Mouse (Mus musculus) adrenal gland, postnatal 4 days (tissue): ENCODE results near the gene Pip. TPM values are rescaled to one million over a fixed set of nuclear protein-coding genes. Genes with fewer than 3 reads are reported as not detected.

ENCODE experiments used
- DNase-seq, 2 experiments: peaks; one replicate each; pipeline ENCODE4 v3.0.0; 2021 to 2022; ENCODE audit warnings: low spot score in 2 of 2, mixed read lengths in 2 of 2
- long read RNA-seq, 2 experiments: library from polyadenylated mRNA; stranded (forward); transcript quantifications; one replicate each; pipeline ENCODE4 v2.0.0; 2021
- total RNA-seq, 2 experiments: library from RNA; stranded (reverse); gene quantifications; 2 replicates each; pipeline ENCODE4 v1.2.3; 2021

Pip gene
- total RNA-seq = not detected
- long read RNA-seq, experiment 1 = 0 reads
- long read RNA-seq, experiment 2 = 0 reads

DNA sequence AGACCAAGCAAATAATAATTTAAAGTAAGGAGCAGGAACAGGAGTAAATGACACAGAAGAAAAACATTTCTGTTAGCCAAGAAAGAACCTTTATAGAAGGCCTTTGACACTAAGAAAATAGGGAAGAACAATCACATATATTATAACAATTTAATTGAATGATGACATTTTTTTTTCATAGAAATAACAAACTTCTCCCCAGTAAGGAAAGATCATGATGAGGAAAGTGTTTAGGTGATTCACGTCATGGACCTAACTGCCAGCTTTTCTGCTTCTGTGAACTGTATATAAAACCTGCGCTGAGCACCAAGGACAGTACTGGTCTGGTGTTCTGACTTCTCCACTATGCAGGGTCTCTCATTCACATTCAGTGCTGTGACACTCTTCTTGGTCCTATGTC, at the start of gene Pip:
Pip (plus strand) TSS at position 301 of the 400 bp plus-strand sequence.
- no peak for DNase-seq

DNA sequence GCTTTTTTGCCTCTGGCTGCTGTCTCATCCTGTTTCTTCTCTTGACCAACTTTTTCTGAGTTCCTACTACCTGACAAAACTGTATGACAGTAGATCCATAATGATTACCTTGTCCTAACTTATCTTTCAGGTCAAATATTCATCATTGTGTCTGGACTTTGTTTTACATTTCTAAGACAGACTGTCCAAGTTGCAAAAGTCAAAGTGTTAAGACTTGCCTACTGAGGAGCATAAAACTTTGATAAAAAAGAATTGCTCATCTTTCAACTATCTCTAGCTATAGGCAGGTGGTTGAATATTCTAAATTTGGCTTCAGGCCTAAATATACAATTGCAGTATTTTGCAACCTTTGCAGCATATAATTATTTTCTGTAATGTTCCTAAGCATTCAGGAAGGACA, 23.2 kb upstream of the Pip start:
- no peak for DNase-seq

DNA sequence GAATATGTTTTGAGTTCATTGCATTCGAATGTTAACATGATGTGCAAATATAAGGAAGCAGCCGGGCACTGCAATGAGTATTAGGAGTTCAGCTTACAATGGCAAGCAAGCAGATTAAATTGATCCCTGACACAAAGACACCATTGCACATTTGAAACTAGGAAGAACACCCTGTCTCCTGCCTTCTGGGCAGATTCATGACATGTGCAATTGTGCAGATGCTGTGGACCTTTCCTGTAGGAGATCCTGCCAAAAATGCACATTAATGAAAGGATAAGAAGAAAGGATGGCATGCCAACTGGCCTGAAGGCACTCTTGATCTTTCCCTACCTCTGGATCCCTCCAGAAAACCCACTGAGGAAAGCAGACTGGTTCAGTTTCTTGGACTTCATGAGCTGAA, 17.8 kb upstream of the Pip start:
- DNase-seq = no peak

DNA sequence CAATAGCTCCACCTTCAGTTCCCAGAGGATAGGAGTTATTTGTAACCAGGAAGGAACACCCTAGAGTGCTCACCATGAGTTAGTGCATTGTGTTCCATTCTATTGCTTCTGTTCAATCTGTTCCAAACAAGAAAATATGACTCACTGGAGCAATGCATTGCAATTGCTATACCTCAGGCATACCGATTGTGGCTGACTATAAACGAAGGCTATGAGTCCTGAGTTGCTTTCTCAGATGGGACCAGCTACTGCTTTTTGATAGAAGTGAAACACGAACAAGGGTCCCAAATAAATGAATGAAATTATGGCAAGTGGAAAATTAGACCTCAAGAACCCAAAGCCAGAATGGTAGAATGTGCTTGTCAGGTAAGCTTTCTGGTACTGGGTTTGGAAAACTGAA, 5.4 kb downstream of the Pip start, which contains the start of gene Sval2:
Sval2 (plus strand) TSS at position 301 of the 400 bp plus-strand sequence.
- DNase-seq = no peak

DNA sequence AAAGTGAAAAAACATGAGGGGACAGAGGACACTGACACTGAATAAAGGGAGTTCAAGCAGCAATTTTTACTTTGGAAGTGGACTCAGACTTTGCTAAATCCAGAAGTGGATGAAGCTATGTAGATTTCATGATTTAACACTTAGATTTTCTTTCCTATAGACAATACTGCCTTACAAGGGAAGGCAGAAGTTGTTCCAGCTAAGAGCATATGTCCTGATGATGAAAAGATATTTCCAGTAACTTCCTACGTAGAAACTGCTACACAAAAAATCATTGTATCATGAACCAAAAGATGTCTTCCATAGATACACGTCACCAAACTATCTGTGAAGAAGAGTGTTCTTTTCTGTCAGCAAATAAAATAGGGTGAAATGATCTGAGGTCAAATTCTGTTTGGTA, 16.7 kb downstream of the Pip start:
- DNase-seq = no peak

Other genes starting within 250 kb of the Pip start
- gene Ephb6, start 242.1 kb upstream of the Pip start, total RNA-seq = 10 to 100 TPM; 27.5 to 28.7 TPM
- gene Trpv6, start 211.1 kb upstream of the Pip start, total RNA-seq = 1 to 10 TPM in 1 of 2 experiments, not detected in 1; 1.4 TPM
- 1 to 10 TPM in 1 of 2 experiments, not detected in 1; 1.2 TPM for gene Trpv5, start 166.8 kb upstream of the Pip start, total RNA-seq
- not detected for gene Llcfc1, start 163.1 kb upstream of the Pip start, total RNA-seq
- gene Kel, start 143.2 kb upstream of the Pip start, total RNA-seq = 10 to 100 TPM in 1 of 2 experiments, 1 to 10 TPM in 1; 6.2 to 14.8 TPM
- gene Olfr459, start 72.4 kb upstream of the Pip start, total RNA-seq = not detected
- not detected for gene Sval2, start 5.5 kb downstream of the Pip start, total RNA-seq
- gene Sval1, start 104.1 kb downstream of the Pip start, total RNA-seq = not detected
- gene Sval3, start 120.6 kb downstream of the Pip start, total RNA-seq = not detected
- not detected for gene Sva, start 190.9 kb downstream of the Pip start, total RNA-seq